Mouse (Mus musculus): ENCODE data around the gene Tcf3. TPM values are rescaled to one million over a fixed set of nuclear protein-coding genes. Genes with fewer than 3 reads are reported as not detected.

Gene Tcf3
- total RNA-seq, 2 experiments from 2014 or later = 27.1 to 27.3 TPM

DNA sequence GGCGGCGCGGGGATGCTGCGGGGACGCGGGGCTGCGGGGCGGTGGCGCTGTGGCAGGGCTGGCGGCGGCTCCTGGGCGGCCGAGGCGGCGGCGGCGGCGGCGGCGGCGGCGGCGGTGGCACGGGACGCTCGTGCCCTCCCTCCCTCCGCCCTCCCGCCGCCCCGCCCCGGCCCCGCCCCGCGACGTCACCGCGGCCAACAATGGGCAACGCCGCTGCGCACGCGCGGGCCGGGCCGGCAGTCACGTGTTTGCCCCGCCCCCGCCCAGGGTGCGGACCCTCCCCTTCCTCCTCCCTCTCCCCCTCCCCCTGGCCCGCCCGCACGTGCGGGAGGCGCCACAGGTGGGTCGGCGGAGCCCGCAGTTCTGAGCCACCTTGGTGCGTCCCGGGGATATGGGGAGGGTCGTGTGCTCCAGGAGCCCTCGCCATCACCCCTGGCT is 45.9 kb downstream of the Tcf3 start, which contains the start of gene Mex3d:
TSS of gene Mex3d (minus strand) at position 138 of the 438 bp plus-strand sequence.
- DNase-seq (ENCODE audit: low spot score in 2 of 2) = peak; percentile 76 to 91

DNA sequence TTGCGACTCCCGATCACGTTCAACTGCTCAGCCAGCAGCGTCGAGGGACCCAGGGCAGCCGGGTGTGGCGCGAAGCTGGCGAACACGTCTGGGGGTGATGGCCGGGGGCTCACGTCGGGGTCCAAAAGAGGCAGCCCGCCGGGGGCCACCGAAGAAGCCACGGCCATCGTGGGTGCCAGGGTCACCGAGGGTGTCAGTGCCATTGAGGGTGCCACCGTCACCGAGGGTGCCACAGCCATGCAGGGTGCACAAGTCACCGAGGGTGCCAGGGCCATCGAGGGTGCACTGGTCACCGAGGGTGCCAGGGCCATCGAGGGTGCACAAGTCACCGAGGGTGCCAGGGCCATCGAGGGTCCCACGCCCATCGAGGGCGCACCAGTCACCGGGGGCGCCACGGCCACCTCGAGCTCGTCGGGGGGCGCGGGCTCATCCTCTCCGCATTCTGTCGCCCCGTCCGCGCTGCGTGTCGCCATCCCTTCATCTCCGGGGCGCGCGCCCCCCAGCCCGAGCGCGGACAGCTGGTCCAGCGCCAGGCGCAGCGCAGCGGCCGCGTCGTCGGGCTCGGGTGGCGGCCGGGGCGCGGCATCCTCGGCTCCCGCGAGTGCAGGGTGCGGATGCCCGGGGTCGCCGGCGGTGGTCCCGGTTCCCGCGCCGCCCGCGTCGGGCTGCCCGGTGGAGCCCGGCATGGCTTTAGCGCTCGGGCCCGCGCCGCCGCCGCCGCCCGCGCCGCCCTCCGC is 46.5 kb downstream of the Tcf3 start:
- no peak for DNase-seq (ENCODE audit: low spot score in 2 of 2)

- no peak for DNase-seq (ENCODE audit: low spot score in 2 of 2)
These were observed 47.4 kb downstream of the Tcf3 start for GRCm38 (mm10) chr10:80385811-80386734.

DNA sequence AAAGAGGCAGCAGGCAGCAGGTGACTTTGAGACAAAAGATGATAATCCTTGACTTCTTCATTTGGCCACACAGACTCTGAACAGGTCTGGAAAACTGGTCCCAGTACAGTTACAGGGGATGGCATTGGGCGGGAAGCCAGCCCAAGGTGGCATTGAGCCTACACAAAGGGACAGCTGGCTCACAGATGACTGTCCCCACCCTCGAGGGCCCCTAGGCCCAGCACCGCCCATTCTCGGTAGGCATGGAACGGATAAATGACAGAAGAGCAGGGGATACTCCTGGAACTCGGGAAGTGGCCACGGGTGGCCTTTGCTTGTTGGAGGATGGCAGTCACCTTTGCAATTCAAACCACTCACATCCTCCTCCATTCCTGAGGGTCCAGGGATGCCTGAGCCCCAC is 48.1 kb downstream of the Tcf3 start:
- DNase-seq (ENCODE audit: low spot score in 2 of 2) = no peak

- DNase-seq (ENCODE audit: low spot score in 2 of 2) = no peak
These were observed 48.7 kb downstream of the Tcf3 start for GRCm38 (mm10) chr10:80384709-80385108.

DNA sequence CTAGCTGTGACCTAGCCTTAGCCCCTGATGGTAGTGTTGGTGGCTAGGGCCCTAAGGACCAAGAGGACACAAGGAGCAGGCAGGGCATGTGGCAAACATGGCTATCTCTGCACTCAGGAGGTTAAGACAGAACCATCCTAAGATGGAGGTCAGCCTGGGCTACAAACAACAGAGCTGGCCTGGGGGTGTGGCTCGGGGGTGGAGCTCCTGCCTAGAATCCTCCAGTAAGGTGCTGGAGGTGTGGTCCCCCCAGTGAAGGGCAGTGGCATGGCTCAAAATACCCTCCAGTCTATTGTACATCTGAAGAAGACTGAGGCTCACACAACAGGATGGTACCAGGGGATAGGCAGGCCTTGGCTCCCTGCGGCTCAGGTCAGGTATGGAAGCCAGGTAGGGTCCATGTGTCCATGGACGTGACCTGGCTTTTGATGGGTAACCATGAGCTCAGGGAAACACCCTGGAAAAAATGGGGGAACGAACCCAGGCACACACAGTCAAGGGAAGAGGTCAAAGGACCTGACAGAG is 49.3 kb downstream of the Tcf3 start:
- DNase-seq (ENCODE audit: low spot score in 2 of 2) = no peak

- no peak for DNase-seq (ENCODE audit: low spot score in 2 of 2)
These were observed 50.0 kb downstream of the Tcf3 start for GRCm38 (mm10) chr10:80383431-80383830.

GRCm38 (mm10) chr10:80382641-80383365 is 50.6 kb downstream of the Tcf3 start:
- DNase-seq (ENCODE audit: low spot score in 2 of 2) = no peak

DNA sequence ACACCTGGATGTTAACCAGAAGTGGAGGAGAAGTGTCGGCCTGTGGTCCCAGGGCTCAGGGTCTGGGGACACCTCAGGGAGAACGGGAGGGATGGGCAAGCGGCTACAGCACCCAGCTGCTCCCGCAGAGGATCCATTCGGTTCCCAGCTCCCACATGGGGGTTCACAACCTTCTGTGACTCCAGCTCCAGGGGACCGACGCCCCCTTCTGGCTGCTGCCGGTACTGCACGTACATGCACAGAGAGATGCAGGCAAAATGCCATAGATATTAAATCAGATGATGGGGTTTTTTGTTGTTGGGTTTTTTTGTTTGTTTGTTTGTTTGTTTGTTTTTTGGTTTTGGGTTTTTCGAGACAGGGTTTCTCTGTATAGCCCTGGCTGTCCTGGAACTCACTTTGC is 55.7 kb downstream of the Tcf3 start:
- no peak for DNase-seq (ENCODE audit: low spot score in 2 of 2)

GRCm38 (mm10) chr10:80376160-80376559 is 57.3 kb downstream of the Tcf3 start:
- DNase-seq (ENCODE audit: low spot score in 2 of 2) = peak; percentile 85 to 95

- DNase-seq (ENCODE audit: low spot score in 2 of 2) = peak in 1 of 2 experiments; percentile 91
These were observed 59.4 kb downstream of the Tcf3 start for GRCm38 (mm10) chr10:80374063-80374462.

DNA sequence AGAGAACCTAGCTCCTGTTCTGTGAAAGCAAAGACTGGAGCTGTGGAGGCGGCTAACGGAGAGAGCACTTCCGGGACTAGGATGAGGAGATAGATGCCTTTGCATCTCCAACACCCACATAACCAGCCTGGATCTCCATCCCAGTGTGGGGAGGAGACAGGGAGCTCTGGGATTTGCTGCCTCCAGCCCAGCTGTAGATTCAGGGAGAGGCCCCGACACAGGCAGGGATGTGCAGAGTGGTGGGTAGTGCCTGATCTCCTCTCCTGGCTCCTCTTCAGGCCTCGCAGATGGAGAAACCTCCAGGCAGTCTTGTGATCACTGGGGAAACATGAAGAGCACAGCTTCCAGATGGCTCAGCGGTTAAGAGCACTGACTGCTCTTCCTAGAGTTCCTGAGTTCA is 60.7 kb downstream of the Tcf3 start:
- DNase-seq (ENCODE audit: low spot score in 2 of 2) = peak; percentile 58 to 64

DNA sequence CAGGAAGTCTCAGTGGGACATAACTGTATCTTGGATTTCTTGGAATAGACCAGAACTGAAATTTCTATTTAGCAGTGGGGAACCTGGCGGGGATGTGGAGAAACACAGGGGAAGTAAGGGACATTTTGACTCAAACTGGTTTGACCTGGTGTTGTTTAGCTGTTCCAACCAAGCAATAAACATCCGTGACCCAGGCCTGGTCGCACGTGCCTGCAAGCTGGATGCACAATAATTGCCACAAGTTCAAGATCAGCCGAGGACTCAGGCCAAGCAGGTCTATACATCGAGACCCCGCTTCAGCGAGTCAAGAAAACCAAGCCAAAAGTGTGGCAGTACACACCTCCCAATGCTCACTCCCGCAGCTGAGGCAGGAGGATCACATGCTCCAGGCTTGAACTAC is 61.5 kb downstream of the Tcf3 start:
- DNase-seq (ENCODE audit: low spot score in 2 of 2) = no peak

- peak in 1 of 2 experiments; percentile 48 for DNase-seq (ENCODE audit: low spot score in 2 of 2)
These were observed 62.0 kb downstream of the Tcf3 start for GRCm38 (mm10) chr10:80371411-80371966.

DNA sequence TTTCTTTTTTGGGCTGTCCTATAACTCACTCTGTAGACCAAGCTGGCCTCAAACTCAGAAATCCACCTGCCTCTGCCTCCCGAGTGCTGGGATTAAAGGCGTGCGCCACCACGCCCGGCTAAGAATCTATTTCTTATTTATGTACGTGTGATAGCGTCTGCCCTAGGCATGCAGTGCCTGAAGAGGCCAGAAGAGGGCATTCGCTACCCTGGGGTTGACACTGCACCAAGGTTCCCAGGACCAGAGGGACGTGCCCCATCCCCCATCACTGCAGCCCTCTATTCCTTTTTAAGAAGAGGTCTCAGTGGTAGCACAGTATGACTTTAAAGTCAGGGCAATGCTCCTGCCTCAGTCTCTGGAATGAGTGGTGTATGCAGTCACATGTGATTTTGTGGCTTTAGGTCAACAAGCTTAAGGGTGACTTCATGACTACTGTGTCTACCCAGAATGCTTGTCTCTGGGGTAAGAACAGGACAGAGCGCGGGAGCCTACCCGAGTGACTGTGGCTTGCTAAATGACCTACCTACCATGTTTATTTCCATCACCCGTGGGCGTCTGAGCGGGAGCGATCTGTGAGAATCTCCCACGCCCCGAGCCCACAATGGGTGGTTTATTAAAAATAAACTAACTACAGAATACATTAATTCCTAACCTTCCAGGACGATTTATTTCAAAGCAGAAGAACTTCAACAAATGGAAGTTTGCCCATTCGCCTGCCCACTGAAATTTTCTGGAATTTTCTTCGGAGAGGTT is 63.3 kb downstream of the Tcf3 start:
- peak in 1 of 2 experiments; percentile 73 for DNase-seq (ENCODE audit: low spot score in 2 of 2)

- no peak for DNase-seq (ENCODE audit: low spot score in 2 of 2)
These were observed 65.1 kb downstream of the Tcf3 start for GRCm38 (mm10) chr10:80368392-80368791.

DNA sequence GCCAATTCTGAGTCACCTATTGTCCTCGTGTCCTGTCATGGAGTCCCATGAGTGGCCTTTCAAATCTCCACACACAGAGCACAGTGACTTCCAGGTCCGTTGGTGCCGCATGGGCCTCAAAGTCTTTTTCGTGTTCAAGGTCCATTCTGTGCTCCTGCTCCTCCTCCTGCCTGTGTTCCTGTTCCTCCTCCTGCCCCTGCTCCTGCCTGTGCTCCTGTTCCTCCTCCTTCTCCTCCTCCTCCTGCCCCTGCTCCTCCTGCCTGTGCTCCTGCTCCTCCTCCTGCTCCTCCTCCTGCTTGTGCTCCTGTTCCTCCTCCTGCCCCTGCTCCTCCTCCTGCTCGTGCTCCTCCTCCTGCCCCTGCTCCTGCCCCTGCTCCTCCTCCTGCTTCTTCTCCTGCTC is 65.5 kb downstream of the Tcf3 start:
- DNase-seq (ENCODE audit: low spot score in 2 of 2) = no peak

- no peak for DNase-seq (ENCODE audit: low spot score in 2 of 2)
These were observed 67.7 kb downstream of the Tcf3 start for GRCm38 (mm10) chr10:80365736-80366135.

DNA sequence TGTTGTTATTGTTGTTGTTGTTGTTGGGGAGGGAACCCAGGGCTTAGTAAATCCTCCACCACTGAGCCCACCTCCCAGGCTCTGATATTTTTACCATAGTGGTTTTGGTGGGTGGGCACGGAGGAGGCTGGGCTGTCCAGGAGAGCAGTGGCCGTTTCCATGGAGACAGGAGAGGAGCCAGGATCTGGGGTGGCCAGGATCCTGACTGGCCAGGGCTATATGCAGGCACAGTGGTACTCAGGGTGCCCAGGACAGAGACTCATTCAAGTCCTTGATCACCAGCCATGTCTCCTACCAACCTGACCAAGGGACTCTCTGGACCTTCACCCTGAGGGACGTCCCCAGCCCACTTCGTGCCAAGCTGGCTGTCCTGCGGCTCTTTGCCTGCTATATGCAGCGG is 69.7 kb downstream of the Tcf3 start:
- no peak for DNase-seq (ENCODE audit: low spot score in 2 of 2)

Data from layer of hippocampus, adult 18-20 months (tissue).